8 mouse cellular contexts compared by ENCODE assay signal in genomic region chr9:53404753-53405722, GRCm38 (mm10). TPM values are rescaled to one million over a fixed set of nuclear protein-coding genes. Genes with fewer than 3 reads are reported as not detected.
DNase-seq lines count a peak whose midpoint lies in the region.

No protein-coding gene starts in this region.

- DNase-seq in adrenal gland, postnatal 14 days: peak; percentile 93
- peak; percentile 93 for DNase-seq in embryo, embryonic 11 days
- DNase-seq in gastrocnemius, postnatal 10 days: peak; percentile 47
- peak; percentile 79 for DNase-seq in hindlimb bud, embryonic 11.5 days (ENCODE audit: extremely low spot score, low read depth, low spot score)
- DNase-seq in left cerebral cortex, adult 18-20 months (ENCODE audit: low spot score in 2 of 2): peak; percentile 58 to 61
- DNase-seq in lung, postnatal 36 days: peak; percentile 88
- peak; percentile 49 for DNase-seq in retina, postnatal 7 days (ENCODE audit: low read depth, low spot score)
- DNase-seq in thymus, postnatal 4 days: peak; percentile 91

RNA-seq across cellular contexts. Expression of gene 4930550C14Rik, which starts 2.9 kb away (rescaled TPM):
- total RNA-seq in adrenal gland, postnatal 14 days (2021): 0.44 and 0.98 TPM in 2 replicates
- under 1 TPM in 1 of 2 experiments, not detected in 1; 0.61 TPM for total RNA-seq in gastrocnemius, postnatal 10 days (2021)
- total RNA-seq in left cerebral cortex, adult 18-20 months (2021): 1 to 10 TPM in 1 of 2 experiments, under 1 TPM in 1; 0.35 to 1.4 TPM

RNA-seq across cellular contexts. Expression of gene Kdelc2, which starts 21.2 kb away (rescaled TPM):
- 12.1 and 12.4 TPM in 2 replicates for total RNA-seq in adrenal gland, postnatal 14 days (2021)
- 10 to 100 TPM; 12.4 to 16.8 TPM for total RNA-seq in gastrocnemius, postnatal 10 days (2021)
- total RNA-seq in left cerebral cortex, adult 18-20 months (2021): 1 to 10 TPM; 6.0 to 6.9 TPM

Comparison
In these comparisons a context has a peak if more than half of its experiments do, and no peak if none do; other contexts are left out.
1. Peak in every context shown above with its lines: DNase-seq.